Mouse (Mus musculus) erythroblast, embryonic 14.5 days (primary cell): Measurements from ENCODE around the gene Ntrk2.

Source experiments
- GATA1 ChIP-seq: IDR thresholded peaks from 2 replicates; pipeline ENCODE4 v1.6.1; 2012; ENCODE audit warnings: low read length, inconsistent platforms, mixed read lengths
- TAL1 ChIP-seq: IDR thresholded peaks from 3 replicates; pipeline ENCODE4 v1.6.1; 2012; ENCODE audit warnings: low read length, inconsistent platforms, mixed read lengths

DNA sequence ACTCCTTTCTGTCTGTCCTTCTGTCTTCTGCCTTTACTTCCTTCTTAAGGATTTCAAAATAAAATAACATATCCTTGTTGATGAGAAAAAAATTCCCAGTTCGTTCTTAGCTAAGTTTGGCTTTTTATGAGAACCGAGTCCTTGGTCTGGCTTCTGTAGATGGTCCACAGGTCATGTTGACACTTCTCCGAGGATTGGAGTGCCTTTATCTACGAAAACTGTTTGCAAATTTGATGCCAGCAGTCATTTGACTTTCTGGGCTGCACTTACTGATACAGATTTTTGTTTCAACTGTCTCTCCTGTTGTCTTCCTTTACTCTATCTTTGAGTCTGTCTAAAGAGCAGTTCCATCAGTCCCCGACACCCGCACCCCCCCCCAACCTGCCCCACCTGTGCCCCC is 154.0 kb downstream of the Ntrk2 start:
- TF ChIP-seq GATA1: no peak
- TF ChIP-seq TAL1: no peak
